Mouse (Mus musculus): ENCODE data around the gene 1110032A03Rik. TPM values are rescaled to one million over a fixed set of nuclear protein-coding genes. Genes with fewer than 3 reads are reported as not detected.

The 1110032A03Rik gene
- 10 to 100 TPM; 11.1 to 17.2 TPM for total RNA-seq (2023)

DNA sequence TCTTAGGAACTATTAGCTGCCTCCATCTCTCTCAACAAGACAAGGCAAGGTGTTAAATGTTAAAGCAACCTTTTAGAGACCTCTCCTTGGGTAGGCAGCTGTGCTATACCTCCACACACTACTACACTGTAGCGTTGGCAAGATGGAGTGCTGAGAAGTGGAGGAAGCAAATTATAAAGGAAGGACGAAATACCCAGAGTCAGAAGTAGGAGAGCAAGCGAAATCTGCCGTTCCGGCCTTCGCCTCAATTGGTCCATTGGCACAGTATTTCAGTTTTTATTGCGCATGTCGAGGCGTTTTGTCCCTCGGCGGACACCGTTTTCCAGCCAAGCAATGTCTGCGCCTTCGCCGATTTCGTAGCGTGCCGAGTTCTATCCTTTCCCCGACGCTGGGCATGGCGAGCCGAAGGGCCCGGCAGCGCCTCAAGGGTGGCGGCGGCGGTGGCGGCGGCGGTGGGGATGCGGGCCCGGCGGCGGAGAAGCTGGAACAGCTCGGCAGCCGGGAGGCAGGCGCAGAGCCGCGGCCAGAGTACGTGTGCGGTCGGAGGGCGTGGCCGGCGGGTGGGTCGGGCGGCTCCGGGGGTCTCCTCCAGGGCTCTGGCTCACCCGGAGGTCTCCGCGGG lies at the start of gene 1110032A03Rik, which contains the start of gene Alg9:
Gene 1110032A03Rik (minus strand): TSS at position 530 of the 622 bp plus-strand sequence.
Gene Alg9 (plus strand): TSS at position 29 of the 622 bp plus-strand sequence.

DNA sequence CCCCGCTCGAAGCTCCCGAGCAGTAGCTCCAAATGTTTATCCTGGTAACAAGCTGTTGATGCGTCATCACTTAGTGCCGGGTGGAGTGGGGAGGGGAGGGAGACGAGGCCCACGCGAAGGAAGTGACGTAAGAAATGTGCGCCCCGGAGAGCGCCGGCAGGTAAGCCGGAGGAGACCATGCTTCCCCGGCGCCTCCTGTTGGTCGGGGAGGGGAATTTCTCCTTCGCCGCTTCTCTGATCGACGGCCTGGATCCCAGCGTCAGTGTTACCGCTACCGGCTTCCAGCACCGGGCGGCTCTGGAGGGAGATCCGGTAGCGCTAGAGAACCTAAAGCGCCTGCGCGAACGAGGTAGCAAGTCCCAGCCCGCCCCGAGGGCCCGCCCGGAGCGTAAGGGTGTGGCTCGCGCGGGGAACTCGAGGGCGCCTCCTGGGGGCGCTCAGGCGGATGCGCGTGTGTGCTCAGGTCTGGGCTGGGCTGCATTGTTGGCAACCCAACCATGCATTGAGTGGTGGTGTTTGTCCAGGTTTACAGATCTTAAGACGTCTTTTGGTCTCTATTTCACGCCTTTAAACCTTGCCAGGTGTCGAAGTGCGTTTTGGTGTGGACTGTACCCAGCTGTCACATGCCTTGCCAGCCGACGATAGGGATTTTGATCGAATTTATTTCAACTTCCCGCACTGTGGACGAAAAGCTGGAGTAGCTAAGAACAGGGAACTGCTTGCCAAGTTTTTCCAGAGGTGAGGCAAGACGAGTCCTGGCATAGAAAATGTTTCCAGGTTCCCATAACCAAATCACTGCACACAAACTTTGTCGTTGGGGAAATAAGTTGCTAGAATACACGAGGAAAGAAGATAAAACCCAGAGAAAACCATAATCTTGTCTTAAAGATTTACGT lies 7.0 kb downstream of the 1110032A03Rik start, which contains the start of gene Fdxacb1:
Gene Fdxacb1 (plus strand): TSS at position 130 of the 896 bp plus-strand sequence.

GRCm38 (mm10) chr9:50752054-50752602 lies 23.2 kb downstream of the 1110032A03Rik start, which contains the start of gene Hspb2:
Gene Hspb2 (minus strand): TSS chr9:50752354.

DNA sequence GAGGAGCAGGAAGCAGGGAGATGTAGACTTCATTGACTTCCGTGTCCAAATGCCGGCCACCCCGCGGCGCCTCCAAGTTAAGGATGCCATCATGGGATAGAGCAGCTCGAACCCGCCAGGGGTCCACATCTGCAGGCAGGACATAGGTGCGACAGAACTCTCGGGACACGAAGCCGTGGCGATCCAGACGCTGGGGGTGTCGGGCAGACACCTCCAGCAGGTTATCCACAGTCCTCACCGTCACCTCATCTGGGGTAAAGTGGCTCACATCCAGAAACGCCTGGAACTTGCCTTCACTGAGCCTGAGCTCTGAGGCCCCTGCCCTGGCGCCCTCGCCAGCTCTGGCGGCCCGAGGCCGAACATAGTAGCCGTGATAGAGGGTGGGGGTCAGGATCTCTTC lies 24.0 kb downstream of the 1110032A03Rik start, which contains the start of gene Cryab:
Gene Cryab (plus strand): TSS at position 3 of the 400 bp plus-strand sequence.

GRCm38 (mm10) chr9:50746214-50746677 lies 29.1 kb downstream of the 1110032A03Rik start, which contains the start of gene 2310030G06Rik:
Gene 2310030G06Rik (minus strand): TSS chr9:50746536.

GRCm38 (mm10) chr9:50738914-50739870 lies 36.1 kb downstream of the 1110032A03Rik start, which contains the start of gene Dixdc1:
Gene Dixdc1 (minus strand): TSS chr9:50739517.

Other genes starting within 250 kb of the 1110032A03Rik start
- gene Pts, start 246.8 kb downstream of the 1110032A03Rik start, total RNA-seq (2023): 10 to 100 TPM; 44.5 to 47.3 TPM
- gene Il18, start 220.7 kb downstream of the 1110032A03Rik start, total RNA-seq (2023): 1 to 10 TPM; 4.3 to 5.3 TPM
- gene Bco2, start 220.3 kb downstream of the 1110032A03Rik start, total RNA-seq (2023): 1 to 10 TPM in 1 of 2 experiments, under 1 TPM in 1; 0.99 to 1.1 TPM
- under 1 TPM in 1 of 2 experiments, not detected in 1; 0.39 TPM for gene Tex12, start 214.2 kb downstream of the 1110032A03Rik start, total RNA-seq (2023)
- gene Sdhd, start 171.7 kb downstream of the 1110032A03Rik start, total RNA-seq (2023): 10 to 100 TPM; 76.6 to 86.2 TPM
- gene Timm8b, start 171.6 kb downstream of the 1110032A03Rik start, total RNA-seq (2023): 10 to 100 TPM; 48.7 to 53.5 TPM
- under 1 TPM; 0.42 to 0.90 TPM for gene Pih1d2, start 158.2 kb downstream of the 1110032A03Rik start, total RNA-seq (2023)
- 10 to 100 TPM; 10.8 to 12.4 TPM for gene Nkapd1, start 158.1 kb downstream of the 1110032A03Rik start, total RNA-seq (2023)
- 10 to 100 TPM; 18.8 to 21.4 TPM for gene Dlat, start 115.7 kb downstream of the 1110032A03Rik start, total RNA-seq (2023)
- gene Dixdc1, start 36.0 kb downstream of the 1110032A03Rik start, total RNA-seq (2023): under 1 TPM in 1 of 2 experiments, not detected in 1; 0.11 TPM
- gene 2310030G06Rik, start 29.0 kb downstream of the 1110032A03Rik start, total RNA-seq (2023): not detected
- gene Cryab, start 24.2 kb downstream of the 1110032A03Rik start, total RNA-seq (2023): 1 to 10 TPM; 2.3 to 2.7 TPM
- gene Hspb2, start 23.2 kb downstream of the 1110032A03Rik start, total RNA-seq (2023): not detected
- gene Fdxacb1, start 7.3 kb downstream of the 1110032A03Rik start, total RNA-seq (2023): 1 to 10 TPM; 4.6 to 6.4 TPM
- 10 to 100 TPM; 11.2 to 13.2 TPM for gene Alg9, start 501 bp downstream of the 1110032A03Rik start, total RNA-seq (2023)
- gene Ppp2r1b, start 69.8 kb upstream of the 1110032A03Rik start, total RNA-seq (2023): 10 to 100 TPM; 24.7 to 25.1 TPM
- gene Sik2, start 233.6 kb upstream of the 1110032A03Rik start, total RNA-seq (2023): 10 to 100 TPM; 44.5 to 47.0 TPM